Mouse (Mus musculus) cerebellum, adult 11-12 months (tissue): ENCODE results near the gene Gm20388.
A peak's percentile ranks its signal among the peaks of the same experiment; 100 is the strongest.

Experiments used
- DNase-seq: peaks from one replicate; pipeline ENCODE4 v3.0.0; 2022

Gene Gm20388

DNA sequence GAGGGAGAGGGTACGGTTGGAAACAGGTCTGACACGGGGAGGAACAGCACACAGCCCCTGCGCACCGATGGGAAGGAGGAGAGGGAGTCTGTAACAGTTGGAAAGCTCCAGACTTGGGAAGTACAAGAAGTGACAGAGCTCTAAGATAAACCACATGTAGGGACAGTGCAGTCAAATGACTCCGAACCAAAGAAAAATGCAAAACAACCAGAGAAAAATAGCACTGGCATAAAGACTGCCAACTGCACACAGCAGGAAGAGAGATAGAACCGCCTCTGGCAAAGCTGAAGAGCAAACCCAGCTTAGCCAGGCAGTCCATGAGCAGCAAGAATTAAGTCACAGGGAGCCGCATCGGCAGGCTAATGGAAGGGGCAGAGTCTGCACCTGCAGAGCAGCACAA, 1712.4 kb downstream of the Gm20388 start:
- no peak for DNase-seq

DNA sequence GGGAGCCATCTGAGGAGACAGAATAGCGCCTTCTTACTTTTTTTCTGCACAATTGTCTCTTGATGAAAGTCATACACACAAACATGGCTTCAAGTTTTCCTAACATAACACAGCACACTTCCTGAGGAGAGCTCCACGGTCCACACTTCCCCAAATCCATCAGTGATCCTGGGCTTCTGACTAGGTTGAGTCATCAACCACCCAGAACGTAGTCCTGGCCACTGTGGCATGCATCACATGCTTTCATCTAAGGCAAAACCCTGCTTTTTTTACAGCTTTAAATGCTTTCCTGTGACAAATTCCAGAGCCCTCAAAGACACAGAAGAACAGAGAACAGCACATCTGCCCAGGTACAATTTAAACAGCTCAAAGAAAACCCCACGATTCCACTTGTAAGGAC, 1718.0 kb downstream of the Gm20388 start:
- no peak for DNase-seq

DNA sequence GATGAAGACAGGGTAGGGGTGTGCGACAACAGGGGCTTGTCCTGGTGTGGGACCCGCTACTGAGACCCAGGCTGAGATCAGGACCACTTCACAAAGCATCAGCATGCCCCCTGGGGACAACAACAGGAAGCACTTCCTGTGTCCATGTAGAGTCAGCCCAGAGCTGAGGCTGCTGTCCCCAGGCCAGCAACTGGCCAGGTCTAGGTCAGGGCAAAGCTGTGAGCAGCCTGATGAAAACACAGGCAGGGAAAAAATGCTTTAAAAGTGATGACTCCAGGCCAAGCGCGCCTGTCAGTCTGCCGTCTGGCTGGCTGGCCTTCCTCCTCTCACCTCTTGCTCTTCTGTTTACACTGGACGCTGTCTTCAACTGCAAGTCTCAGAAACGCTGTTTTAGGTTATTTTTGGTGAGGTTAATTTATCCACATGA, 1721.0 kb downstream of the Gm20388 start:
- DNase-seq: no peak

DNA sequence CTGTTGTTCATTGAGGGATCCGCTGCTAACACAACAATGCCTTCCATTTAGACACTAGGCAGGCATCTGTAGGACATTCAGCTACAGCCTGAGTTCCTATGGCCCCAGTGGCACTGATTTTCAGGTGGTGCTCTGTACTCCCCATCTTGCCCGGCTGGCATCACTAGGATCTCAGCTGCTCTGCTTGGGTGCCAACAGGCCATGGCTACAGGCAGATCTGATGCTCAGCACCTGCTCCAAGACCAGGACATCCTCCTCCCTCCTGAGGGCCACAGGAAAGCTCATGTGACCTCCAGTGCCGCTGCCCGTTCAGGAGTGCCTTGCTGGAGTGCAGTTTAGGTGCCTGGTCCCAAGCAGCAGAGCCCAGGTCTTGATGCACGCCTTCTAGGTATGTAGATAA, 1721.8 kb downstream of the Gm20388 start:
- peak; percentile 64 for DNase-seq

DNA sequence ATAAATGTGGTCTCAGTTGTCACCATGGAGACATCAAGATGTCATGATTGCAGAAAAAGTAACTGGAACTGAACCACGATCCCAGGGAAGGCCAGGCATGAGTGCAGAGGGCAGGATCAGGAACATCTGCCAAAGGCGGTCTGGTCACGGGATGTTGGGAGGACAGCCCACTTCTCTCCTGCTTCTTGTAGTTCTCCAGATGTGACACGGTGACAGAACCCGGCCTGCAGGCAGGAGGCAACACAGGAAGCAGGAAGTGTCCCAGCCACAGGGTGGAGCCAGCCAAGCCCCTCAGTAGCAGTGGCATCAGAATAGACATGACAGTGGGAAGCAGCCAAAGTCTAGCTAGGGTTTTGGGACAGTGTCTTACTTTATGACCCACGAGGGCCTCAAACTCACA, 1724.9 kb downstream of the Gm20388 start:
- DNase-seq: no peak

DNA sequence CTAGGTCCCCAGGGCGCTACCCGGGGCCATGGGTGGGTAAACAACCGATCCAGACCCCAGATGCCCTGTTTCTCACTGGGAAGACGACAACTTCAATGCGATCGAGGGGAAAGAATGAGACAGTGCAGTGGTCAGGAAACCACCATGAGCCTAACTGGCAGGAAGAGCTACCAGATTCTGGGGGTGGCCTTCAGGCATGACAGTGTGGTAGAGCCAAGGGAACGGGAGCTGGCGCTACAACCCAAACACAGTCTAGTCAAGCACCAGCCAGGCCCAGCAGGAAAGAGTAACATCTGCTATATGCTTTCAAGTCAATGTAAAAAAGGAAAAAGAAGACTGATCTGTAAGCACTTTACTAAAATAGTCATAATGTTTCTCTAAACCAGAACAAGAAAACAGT, 1725.5 kb downstream of the Gm20388 start:
- no peak for DNase-seq

DNA sequence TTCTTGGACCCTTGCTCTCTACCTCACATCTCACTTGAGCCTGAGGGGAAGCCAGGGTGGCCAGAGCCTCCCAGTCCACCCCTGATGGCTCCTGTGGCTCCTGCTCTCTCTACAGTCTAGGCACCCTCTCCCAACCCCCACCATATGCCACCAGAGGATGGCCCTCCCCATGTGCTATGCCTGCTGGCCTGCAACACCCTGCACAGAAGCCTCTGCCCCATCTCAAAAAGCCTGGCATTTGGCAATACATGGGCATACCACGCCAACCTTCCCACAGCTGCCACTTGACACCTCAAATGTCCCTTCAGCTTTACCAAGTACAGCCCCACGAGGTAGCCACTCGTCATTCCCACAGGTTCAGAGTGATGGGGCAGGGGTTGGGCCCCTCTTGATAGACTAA, 1732.2 kb downstream of the Gm20388 start:
- DNase-seq: no peak

DNA sequence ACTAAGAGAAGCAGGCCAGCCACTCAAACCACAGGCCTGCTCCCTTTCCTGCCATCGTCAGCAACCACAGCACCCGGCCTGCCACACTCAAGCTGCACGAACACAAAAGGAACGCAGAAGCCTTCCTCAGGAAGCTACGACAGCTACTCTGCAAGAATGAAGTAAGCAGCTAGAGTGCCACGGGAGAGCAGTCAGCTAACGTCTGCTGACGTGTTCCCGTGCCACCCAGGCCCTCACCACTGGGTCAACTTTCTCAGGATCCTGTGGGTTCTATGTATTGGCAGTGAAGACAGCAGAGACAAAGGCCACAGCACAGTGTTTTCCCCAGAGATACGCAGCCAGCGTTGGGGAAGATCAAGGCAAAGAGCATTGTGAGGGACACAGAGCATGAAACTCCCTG, 1732.7 kb downstream of the Gm20388 start:
- DNase-seq: no peak

DNA sequence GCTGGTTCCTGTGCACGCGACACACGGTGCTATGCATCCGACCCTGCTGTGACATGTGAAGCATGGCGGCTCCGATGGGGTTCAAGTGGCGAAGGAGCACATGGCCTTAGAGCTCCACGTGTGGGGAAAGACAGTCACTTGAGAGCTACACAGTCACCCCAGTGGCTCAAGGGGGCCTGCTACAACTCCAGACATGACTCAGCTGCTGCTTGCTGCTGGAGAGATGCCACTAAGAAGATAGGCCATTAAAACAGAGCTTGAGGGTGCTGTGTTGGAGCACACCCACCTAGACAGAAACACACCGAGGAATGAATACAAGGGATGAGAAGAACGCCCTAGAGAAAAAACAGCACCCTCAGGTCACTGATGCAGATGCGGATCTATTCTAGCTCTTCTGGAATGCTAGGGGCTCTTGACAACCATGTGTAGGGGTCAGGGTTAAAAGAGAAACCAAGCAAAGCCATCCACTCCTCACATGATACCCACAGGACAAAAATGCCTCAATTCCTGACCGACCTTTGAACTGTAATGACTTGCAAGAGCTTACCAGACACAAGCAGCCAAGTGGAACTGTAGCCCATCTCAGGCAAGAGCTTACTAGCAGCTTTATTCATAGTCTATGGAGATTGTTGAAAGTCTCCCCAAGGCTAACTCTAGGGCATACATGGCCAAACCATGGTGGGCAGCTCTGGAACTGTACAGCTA, 1737.0 kb downstream of the Gm20388 start:
- DNase-seq: no peak

DNA sequence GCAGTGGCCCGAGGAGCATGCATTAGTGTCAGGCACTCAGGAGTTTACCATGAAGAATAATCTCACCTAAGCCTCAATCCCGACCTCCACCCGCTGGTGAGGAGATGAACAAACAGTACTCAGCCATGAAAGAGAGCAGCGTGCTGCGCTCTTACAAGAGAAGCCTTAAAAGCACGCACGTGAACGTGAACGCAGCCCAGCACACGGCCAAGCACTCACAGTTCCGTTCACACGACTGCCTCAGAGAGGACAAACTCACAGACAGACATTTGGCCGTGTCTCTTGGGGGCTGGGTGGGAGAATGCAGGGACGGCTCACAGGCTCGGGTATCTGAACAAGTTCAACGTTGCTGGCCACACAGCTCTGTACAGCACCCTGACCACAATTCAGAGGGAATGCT, 1737.8 kb downstream of the Gm20388 start:
- no peak for DNase-seq

DNA sequence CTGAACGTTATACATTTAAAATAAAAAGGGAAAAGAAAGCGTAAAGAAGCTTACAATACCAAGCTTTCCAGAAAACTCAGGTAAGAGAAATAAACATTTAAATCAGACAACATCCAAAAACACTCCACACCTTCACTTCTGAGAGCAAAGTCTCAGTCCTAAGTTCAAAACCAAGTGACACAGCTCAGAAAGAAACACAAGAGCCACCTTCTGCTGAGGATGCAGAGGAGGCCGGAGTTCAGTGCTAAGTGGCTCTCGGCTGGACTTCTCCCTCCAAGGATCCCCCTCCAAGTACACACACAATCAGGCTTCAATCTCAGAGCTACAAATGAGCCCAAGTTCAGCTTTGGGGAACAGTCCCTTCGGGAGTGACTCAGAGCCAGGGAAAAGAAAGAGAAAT, 1738.8 kb downstream of the Gm20388 start:
- no peak for DNase-seq

DNA sequence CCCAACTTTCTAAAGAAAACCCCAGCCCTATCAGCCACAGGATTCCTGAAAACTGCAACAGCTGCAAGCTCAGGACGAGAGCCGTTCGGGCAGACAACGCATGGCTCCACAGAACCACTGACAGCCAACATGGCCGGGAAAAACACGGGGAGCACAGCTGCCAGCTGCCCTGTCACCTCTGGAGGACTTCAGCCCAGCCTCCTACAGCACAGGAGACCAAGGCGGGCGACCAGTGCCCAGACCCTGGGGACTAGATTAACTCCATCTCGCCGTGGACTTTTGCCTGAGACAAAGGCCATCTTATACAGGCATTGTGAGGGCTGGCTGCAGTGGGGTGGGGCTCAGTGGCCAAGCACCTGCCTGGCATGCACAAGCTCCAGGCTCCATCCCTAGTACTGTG, 1739.3 kb downstream of the Gm20388 start:
- DNase-seq: no peak

DNA sequence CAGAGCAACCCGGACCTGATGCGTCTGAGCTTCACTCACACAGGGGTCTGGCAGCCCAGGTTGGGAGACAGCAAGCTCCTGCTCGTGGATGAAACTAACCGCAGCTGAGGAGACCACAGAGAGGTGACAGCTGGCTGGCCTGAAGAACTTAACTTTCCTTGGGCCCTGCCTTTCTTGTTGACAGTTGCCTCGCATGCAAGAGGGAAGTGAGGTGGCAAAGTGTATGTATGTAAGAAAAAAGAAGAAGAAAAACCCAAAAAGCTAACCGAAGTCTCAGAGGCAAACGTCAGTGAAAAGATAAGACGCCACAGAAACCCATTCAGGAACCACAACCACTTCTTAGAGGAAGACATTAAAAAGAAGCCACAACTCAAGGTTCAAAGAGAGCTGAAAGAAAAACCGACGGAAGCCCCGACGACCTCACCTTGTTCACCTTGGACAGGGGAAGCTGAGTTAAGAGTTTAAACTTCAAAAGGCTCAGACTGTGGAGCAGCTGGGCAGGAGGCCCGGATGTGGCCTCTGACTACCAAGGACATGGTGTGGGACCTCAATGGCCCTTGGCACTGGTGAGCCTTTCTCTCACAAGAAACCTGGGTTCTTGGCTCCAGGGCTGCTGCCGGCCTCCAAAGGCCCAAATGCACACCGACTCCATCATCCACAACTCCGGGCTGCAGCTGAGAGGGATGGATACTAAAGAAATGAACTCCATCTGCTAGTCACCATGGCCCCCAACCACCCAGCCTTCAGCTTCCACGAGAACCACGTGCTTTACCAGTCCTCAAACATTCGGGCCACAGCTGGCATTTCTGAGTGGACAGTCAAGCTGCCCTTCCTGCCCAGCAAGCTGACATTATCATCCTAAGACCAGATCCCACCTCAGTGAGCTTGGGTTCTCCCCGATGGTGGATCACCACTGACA, 1740.0 kb downstream of the Gm20388 start:
- peak; percentile 60 for DNase-seq

DNA sequence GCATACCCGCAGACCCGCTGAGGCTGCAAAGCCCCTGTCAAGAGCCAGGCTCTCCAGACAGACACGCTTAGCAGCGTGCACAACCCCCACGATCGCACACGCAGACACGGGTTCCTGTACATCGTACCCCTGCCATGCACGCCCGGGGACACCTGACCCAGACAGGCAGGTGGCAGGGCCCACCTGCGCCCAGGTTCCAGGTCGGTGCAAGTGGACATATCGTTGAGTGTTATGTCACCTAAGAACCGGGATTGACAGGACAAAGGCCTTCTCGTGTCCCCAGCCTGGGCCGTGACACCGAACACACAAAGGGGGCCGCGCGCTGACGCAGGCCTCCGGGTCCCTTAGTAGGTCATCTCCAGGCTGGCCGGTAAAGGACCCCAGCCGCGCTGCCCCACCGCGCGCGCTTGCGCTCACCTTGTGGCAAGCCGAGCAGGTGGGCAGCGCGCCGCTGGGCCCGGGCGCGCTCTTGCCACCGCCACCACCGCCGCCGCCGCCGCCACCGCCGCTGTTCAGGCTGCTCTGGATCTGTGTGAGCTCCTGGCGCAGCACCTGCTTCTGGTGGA, 1740.8 kb downstream of the Gm20388 start:
- peak; percentile 64 for DNase-seq

DNA sequence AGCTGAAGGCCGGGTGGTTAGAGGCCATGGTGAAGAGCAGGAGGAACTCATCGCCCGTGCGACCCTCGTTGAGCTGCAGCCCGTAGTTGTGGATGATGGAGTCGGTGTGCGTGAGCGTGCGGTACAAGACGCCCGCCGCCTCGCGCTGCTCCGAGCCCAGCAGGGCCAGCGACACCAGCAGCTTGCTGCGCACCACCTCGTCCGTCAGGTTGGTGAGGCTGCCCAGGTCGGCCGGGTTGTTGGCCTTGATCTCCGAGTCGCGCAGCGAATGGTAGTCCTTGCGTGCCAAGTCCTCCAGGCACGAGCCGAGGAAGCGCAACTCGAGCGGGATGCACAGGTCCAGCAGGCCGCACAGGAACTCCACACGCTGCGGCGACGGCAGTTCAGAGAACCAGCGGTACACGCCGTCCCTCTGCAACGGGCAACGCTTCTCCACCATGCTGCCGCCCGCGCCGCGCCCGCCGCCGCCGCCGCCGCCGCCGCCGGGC, 1741.3 kb downstream of the Gm20388 start:
- peak; percentile 79 for DNase-seq

DNA sequence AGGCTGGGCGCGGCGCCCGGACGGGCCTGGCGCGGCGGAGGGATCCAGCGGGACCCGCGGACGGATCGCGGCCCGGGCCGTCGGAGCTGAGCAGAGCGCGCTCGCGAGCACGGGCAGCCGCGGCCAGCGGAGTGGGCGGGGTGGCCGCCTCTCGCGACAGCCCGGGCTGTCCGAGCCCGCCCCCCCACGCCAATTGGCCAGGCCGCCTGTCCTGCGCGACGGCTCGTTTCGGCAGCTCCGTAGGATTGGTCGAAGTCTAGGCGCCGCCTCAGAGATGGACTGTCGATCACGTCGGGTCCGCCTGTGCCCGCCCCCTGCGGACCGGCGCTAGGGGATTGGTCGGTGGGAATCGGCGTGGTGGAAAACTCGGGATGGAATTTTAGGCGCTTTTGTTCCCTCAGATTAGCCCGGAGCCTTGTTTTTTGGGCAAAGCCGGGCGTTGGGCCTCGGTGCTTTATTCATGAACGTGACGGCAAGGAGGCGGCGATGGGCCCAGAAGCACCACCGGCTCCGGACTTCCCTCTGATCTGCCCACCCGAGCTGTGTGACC, 1742.2 kb downstream of the Gm20388 start, which contains the start of gene Zcchc14:
Gene Zcchc14 (minus strand): TSS at position 128 of the 550 bp plus-strand sequence.
- DNase-seq: peak; percentile 100

DNA sequence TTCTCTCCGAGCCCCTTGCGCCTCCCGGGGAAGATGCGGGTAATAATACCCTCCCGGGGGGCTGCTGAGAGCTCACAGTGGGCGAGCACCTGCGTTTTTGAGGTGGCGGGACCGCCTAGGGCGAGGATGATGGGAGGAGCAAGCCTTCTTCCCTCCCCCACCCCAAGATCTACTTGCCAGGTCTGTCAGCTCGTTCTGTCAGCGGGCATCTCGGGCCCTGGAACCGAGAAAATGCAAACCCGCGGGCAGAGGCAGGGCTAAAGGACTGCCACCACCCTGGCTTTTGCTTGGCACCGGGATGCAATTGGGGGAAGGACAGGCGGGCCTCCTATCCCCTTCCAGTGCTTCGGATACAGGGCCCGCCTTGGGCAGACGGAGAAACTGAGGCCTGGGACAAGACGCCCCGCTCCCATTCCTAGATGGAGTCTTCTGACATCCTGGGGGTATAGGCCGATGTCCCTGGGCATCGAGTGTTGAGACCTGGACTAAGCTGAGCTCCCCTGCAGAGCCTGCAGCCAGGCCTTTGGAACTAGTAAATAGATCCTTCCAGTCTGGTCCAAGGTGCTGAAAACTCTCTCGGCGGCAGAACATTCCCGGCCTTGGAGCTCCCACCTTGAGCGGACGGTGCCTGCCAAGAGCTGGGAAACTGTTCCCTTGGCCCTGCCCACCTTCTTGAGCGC, 1742.8 kb downstream of the Gm20388 start:
- peak; percentile 85 for DNase-seq

DNA sequence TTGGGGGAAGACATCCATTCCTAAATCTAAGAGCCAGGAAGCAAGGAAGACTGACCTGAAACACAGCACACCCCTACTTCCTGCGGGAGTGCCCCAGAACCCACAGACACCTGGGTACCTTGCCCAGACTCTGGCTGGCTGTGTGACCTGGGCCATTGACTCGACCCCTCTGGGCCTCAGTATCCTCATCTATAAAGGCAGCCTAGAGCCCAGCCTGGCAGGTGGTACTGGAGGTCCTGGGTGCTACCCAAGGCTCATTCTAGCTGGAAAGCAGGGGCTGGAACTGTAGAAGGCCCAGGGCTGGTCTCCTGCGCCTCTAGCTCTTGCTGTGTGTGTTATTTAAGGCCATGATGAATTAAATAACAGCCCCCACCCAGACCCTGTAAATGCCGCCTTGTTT, 1743.5 kb downstream of the Gm20388 start:
- peak; percentile 61 for DNase-seq

DNA sequence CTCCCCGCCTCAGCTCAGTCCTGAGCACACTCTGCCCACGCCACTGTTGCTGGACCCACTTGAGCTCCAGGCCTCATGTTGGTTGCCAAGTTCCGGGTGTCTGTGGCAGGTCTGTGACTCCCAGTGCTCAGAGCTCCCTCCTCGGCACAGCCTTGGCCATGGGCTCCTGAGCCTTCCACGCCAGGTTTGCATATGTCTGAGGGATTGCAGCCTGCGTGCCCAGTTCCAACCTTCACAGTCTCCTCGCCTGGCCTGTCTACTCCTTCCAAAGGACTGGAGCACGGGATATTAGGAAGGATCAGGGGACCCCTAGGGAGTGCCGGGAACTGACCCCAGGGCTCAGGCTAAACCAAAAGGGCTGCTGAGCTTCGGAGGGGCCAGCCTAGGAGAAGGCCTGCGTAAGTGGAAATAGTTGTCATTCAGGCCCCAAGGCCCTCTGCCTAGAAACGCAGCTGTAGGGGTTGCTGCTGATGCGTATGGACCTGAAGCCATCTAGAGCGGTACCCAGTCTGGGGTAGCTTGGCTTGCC, 1744.4 kb downstream of the Gm20388 start:
- DNase-seq: peak; percentile 60

DNA sequence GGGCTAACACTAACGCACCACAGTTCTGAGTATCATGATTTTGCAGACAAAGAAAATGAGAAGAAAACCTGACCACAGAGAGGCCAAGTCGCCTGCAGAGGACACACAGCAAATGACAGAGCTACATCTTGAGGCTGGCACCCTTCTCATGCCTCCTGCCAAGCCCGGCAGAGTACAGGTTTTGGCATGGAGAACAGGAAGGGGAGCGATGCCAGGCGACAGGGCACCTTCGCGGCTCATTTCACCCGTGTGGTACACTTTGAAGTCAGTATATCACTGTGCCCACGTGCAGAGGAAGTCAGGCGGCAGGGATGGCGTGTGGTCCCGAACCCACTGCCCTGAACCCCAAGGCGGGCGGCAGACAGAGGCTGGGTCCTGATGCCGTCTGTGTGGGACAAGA, 1750.0 kb downstream of the Gm20388 start:
- DNase-seq: no peak

DNA sequence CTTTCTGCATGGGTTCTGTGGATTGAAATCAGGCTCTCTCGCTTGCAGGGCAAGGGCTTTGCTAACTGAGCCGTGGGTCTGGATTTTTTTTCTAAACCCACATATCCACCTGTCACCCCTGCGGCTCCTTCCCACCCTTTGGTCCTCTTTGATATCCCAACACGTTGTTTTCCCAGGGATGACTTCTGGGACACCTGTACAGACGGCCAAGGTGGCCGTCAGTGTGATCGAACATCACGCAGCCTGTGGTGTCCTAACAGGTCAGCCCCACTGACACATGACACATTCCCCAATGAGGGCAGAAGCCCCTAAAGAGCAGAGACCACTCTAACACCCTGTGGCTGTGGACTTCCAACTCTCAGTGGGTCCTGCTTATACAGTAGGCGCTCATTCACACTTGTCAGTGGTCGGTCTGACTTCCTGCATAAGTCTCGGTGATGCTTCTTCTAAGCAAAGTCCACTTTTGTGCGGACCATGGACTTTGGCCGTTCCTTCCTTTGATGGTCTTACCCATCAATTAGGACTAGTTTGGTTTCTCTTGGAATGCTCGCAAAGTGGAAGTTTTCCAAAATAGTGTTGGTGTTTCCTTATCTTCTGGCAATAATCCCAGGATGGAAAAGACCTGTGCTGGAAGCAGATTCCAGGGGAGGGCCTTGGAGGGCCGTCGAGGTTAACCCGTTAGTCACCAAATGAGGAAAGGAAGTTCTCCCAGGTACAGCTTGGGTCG, 1751.2 kb downstream of the Gm20388 start:
- DNase-seq: no peak

DNA sequence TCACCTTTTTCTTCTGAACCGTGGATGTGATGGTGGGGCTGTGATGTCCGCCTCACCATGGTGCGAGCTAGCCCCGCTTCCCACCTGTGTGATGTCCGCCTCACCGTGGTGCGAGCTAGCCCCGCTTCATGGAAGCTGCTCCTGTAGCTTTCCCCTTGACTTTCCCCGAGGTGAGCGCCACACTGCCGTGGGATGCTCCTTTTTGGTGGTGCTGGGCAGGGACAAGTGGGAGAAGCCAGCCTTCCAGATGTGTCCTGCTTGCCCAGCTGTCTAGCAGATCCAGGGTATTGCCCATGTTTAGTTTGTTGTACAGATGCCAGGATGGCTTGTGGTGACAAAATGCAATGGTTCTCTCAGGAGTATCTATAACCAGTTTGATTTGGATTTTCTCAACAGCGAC, 1752.5 kb downstream of the Gm20388 start:
- no peak for DNase-seq
